Mouse (Mus musculus) gastrocnemius, postnatal 14 days (tissue): ENCODE measurements around the gene Cnpy4. TPM values are rescaled to one million over a fixed set of nuclear protein-coding genes. Genes with fewer than 3 reads are reported as not detected.
A peak's percentile ranks its signal among the peaks of the same experiment; 100 is the strongest.
"Not testable (repeated sequence)": the region's sequence is repeated elsewhere in the genome, so short reads cannot be mapped to it uniquely, and the experiment has no call there.

Experiments used
- DNase-seq: peaks from one replicate; pipeline ENCODE4 v3.0.0; 2021; ENCODE audit warnings: mixed read lengths
- intact Hi-C: fragments of 180-260 bp; cut with DNase I; formaldehyde crosslinking; loops from one replicate; pipeline ENCODE4 v1.15.1; 2025; ENCODE audit warnings: low total_unique reads
- total RNA-seq, 2 experiments: library from RNA; stranded (reverse); gene quantifications; 2 replicates each; pipeline ENCODE4 v1.2.3; 2021

Cnpy4 gene
- total RNA-seq, 2 experiments from 2014 or later, result 6.4 to 7.2 TPM

DNA sequence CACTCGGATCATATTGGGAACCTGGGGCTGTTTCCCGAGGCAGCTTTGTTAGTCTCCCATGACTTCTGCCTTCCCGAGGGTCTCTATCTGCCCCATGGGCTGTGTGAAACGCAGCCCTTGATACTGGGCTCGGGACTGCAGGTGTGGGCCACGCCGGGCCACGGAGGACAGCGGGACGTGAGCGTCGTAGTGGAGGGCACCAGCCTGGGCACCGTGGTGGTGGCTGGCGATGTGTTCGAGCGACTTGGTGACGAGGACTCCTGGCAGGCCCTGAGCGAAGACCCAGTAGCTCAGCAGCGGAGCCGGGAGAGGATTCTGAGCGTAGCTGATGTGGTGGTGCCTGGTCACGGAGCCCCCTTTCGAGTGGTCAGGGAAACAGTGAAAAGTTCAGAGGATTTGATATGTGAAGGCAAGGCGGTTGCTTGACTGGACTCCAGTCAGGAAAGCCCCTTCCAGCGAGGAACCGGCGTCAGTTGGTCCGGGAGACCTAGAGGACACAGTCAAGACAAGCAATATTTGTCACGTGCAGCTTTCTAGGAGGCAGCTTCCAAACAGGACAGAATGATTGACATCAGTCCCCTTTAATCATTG is 7.6 kb downstream of the Cnpy4 start:
- intact Hi-C loops, result no loop called here
- DNase-seq, result peak; percentile 19

- intact Hi-C loops, result no loop called here
- DNase-seq, result no peak
These were observed 8.2 kb downstream of the Cnpy4 start for GRCm38 (mm10) chr5:138195463-138195862.

DNA sequence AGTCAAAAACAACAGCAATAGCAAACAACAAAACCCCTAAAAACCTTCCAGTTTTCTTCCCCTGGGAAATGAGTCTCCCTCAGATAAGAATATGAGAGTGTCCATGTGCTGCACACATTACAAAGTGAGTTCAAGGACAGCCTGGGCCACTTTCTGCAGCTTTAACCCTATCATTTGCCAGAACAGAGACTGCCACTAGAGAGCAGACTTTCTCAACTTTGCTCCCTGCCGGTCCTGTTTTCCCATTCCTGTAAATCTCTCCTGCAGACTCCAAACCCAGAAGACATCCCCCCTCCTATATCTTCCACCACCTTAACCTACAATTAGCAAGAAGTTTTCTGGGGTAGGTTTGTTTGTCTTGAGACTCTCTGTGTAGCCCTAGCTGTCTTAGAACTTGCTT is 12.3 kb downstream of the Cnpy4 start:
- intact Hi-C loops, result no loop called here
- DNase-seq, result no peak

DNA sequence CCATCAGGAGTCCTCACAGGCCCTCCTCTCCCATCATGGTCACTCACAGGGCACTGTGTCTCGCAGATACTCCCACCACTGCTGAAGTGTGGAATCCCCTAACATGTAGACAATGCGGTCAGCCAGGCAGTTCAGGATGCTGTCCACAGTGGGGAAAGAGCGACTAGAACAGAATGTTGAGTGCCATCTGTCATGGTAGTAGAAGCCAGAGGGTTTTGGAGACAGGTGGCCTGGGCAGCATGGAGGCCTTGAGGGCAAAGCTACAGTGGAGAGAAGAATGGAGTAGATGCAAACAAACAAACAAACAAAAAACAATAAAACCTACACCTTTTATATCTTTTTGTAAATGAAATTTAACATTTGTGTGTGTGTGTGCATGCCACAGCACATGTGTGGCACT is 14.8 kb downstream of the Cnpy4 start:
- intact Hi-C loops, result loop anchor here (5.0 kb wide), 1 partner anchor 50 kb away; no protein-coding TSS in a partner anchor
- no peak for DNase-seq

- intact Hi-C loops, result no loop called here
- DNase-seq, result no peak
These were observed 20.0 kb downstream of the Cnpy4 start for GRCm38 (mm10) chr5:138207253-138207652.

- DNase-seq, result no peak
- intact Hi-C loops, result no loop called here
These were observed 20.6 kb downstream of the Cnpy4 start for GRCm38 (mm10) chr5:138207873-138208272.

- intact Hi-C loops, result not testable (repeated sequence)
These were observed 29.3 kb downstream of the Cnpy4 start for GRCm38 (mm10) chr5:138216632-138217031.

DNA sequence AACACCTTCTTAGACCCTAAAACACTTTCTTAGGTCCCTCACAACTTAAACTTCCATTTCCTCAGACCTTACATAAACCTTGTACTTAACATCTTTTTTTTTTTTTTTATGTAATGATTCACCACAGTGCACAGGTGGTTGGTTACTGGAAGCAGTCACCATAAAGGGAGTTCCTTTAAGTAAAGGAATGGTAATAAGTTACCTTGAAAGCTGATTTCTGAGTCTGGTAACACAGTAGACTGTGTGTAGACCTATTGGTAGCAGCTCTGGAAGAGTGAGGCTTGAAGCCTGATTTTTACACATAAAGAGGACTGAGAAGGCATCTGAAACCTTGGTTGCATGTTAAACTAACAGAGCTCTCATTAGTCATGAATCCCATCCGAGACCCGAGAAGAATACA is 32.6 kb downstream of the Cnpy4 start:
- DNase-seq, result no peak
- intact Hi-C loops, result no loop called here

More at GRCm38 (mm10) chr5:138216632-138217031, 29.3 kb downstream of the Cnpy4 start:
- DNase-seq, result not testable (repeated sequence)

GRCm38 (mm10) chr5:138222111-138222510 is 34.8 kb downstream of the Cnpy4 start:
- intact Hi-C loops, result no loop called here
- peak; percentile 85 for DNase-seq

DNA sequence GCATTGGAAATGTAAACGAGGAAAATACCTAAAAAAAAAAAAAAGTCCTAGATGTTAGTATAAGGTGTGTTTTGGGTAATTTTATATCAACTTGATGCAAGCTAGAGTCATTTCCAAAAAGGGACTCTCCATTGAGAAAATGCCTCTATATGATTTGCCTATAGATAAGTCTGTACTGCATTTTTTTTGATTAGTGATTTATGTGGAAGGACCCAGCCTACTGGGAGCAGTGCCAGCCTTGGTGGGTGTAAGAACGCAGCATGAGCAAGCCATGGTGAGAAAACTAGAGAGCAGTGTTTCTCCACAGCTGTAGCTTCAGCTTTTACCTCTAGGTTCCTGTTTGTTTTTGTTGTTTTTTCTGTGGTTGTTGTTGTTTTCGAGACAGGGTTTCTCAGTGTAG is 36.0 kb downstream of the Cnpy4 start:
- DNase-seq, result no peak
- intact Hi-C loops, result no loop called here

- DNase-seq, result no peak
- intact Hi-C loops, result no loop called here
These were observed 38.4 kb downstream of the Cnpy4 start, which contains the start of gene Nxpe5 for GRCm38 (mm10) chr5:138225700-138226099. Gene Nxpe5, plus strand, starts transcription at chr5:138225898.

DNA sequence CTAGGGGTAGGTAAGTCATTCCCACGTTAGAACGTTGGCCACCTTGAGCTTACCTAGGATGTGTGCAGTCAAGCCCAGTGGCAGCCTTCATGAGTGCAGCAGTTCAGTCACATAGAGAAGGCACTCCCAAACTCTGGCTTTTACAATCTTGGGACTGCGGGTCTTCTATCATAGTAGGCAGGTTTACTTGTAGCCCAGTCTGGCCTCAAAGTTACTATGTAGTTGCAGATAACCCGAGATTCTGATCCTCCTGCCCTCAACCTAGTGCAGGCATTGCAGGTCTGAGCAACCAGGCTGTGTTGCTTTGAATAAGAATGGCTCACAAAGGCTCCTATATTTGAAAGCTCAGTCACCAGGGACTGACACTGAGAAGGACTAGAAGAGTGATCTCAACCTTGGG is 39.2 kb downstream of the Cnpy4 start:
- intact Hi-C loops, result no loop called here
- DNase-seq, result no peak

GRCm38 (mm10) chr5:138227367-138227766 is 40.1 kb downstream of the Cnpy4 start:
- intact Hi-C loops, result no loop called here
- no peak for DNase-seq

- peak; percentile 18 for DNase-seq
These were observed 40.7 kb downstream of the Cnpy4 start for GRCm38 (mm10) chr5:138228026-138228425.

DNA sequence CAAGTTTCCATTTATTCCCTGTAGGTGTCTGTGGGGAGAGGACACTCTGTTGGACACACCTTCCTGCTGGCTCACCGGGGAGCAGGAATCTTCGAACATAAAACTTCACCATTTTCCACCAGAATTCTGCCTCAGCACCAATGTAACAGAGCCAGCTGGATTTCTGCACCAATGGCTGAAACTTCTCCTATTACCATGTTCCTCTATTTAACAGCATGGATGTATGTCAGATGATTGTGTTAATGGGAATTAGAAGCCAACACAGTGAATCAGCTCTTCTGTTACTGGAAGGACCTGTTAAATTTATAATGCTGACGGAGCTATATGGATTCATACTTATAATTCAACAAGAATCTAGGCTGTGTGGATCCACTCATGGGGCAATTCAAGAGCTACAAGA is 42.2 kb downstream of the Cnpy4 start:
- no peak for DNase-seq
- intact Hi-C loops, result no loop called here

More at GRCm38 (mm10) chr5:138228026-138228425, 40.7 kb downstream of the Cnpy4 start:
- intact Hi-C loops, result no loop called here

DNA sequence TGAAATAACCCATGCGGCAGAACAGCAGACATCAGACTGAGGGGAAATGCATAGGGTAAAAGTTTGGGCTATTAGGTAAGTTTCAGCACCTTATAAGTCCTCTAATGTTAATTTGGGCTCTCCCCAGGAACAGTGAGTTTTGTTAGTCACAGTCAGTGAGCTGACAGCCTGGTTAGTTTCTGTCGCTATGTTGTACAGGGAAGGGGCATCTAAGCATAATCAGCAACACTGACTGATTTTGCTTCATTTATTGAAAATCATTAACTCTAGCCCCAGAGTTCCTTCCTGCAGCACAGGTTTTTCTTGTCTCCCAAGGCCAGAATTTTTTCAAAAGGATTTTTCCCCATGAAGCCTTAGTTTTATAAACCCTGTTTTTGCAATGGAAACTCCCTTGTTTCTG is 46.5 kb downstream of the Cnpy4 start:
- intact Hi-C loops, result no loop called here
- no peak for DNase-seq

DNA sequence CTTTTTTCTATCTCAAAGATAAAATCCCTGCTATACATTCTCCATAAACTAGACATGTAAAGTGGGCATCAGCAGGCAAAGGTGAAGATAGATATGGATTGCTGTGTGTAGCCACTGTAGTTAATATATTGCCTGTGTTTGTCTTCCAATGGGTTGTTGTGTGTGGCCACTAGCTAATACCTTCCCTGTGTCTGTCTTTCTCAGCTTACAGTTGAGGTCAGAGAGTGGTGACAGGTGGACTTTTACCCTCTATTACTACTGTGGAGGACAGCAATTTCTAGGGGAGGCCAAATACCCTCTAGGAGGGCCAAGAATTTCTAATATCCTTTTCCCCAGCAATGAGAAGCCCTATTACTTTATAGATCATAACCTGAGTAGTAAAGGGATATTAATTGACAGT is 46.9 kb downstream of the Cnpy4 start:
- intact Hi-C loops, result no loop called here
- no peak for DNase-seq

GRCm38 (mm10) chr5:138241511-138241910 is 54.2 kb downstream of the Cnpy4 start:
- no peak for DNase-seq
- intact Hi-C loops, result no loop called here
